Mouse (Mus musculus) midbrain, embryonic 10.5 days (tissue): ENCODE results near the gene Ap4m1. TPM values are rescaled to one million over a fixed set of nuclear protein-coding genes. Genes with fewer than 3 reads are reported as not detected.
"Not testable (repeated sequence)": the region's sequence is repeated elsewhere in the genome, so short reads cannot be mapped to it uniquely, and the experiment has no call there.

Source experiments
- DNase-seq: peaks from one replicate; pipeline ENCODE4 v3.0.0-alpha.2; 2017; ENCODE audit warnings: low spot score
- H3K27ac ChIP-seq: fragments of 300-500 bp; sonication (generic); replicated peaks from 2 replicates; pipeline ENCODE4 v1.5.1; 2016; ENCODE audit warnings: mild to moderate bottlenecking
- H3K27me3 ChIP-seq: fragments of 300-500 bp; sonication (generic); 2 replicates; pipeline ENCODE4 v1.6.1; 2016; ENCODE audit warnings: low read depth, mild to moderate bottlenecking; ENCODE audit not compliant: poor library complexity, severe bottlenecking
- H3K36me3 ChIP-seq: fragments of 300-500 bp; sonication (generic); 2 replicates; pipeline ENCODE4 v1.6.1; 2016; ENCODE audit warnings: mild to moderate bottlenecking, moderate library complexity
- H3K4me1 ChIP-seq: fragments of 300-500 bp; sonication (generic); 2 replicates; pipeline ENCODE4 v1.6.1; 2016
- H3K4me3 ChIP-seq: fragments of 300-500 bp; sonication (generic); 2 replicates; pipeline ENCODE4 v1.5.1; 2016; ENCODE audit warnings: mild to moderate bottlenecking, moderate library complexity
- H3K9me3 ChIP-seq: fragments of 300-500 bp; sonication (generic); replicated peaks from 2 replicates; pipeline ENCODE4 v1.6.1; 2016; ENCODE audit warnings: mild to moderate bottlenecking
- WGBS: fragments of 180-500 bp; shearing (Covaris S2); methylation state at CpG from one replicate; pipeline ENCODE4 v1.1.7; 2016; 5-methylcytosine and 5-hydroxymethylcytosine counted together
- microRNA counts: library from miRNA; unstranded; fragments of <30 nt; microRNA quantifications from one replicate; lab custom pipeline; 2017
- microRNA-seq: library from miRNA; unstranded; fragments of <30 nt; microRNA quantifications from one replicate; pipeline ENCODE4, GENCODE M21; 2017
- polyA plus RNA-seq: library from polyadenylated mRNA; unstranded; fragments of >200 nt; fragmentation: Nextera tagmentation; extraction: Ambion mirVana; gene quantifications from 2 replicates; pipeline ENCODE4 v1.2.1, GENCODE M21; 2016

Ap4m1 gene
- polyA plus RNA-seq, 1 experiment from 2014 or later, result 28.5 TPM

DNA sequence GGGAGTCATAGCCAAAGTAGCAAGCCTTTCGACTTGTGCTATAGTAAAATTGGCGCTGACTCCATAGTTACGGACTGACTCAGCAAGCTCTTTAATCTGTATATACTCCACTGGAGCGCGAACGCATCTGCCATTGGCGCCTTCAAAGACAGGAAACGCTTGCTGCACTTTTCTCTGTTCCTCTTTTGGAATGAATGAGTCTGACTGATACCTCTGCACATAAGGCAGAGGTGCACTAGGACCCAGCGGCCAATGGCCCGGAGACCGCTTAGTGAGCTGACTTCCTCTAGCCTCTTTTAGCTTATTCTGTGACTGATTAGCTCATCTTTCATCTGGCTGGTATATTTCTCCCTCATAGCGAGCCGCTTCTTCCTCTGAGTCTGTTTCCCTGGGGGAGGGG, 44.8 kb downstream of the Ap4m1 start:
- not testable (repeated sequence) for H3K4me3 ChIP-seq, DNase-seq, H3K27me3 ChIP-seq, H3K4me1 ChIP-seq, H3K27ac ChIP-seq, H3K36me3 ChIP-seq
- 97% methylated on average over 13 of the region's 13 CpGs for WGBS
- H3K9me3 ChIP-seq, result peaks cover 48% of the 10 kb centered on the region

DNA sequence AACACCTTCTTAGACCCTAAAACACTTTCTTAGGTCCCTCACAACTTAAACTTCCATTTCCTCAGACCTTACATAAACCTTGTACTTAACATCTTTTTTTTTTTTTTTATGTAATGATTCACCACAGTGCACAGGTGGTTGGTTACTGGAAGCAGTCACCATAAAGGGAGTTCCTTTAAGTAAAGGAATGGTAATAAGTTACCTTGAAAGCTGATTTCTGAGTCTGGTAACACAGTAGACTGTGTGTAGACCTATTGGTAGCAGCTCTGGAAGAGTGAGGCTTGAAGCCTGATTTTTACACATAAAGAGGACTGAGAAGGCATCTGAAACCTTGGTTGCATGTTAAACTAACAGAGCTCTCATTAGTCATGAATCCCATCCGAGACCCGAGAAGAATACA, 48.1 kb downstream of the Ap4m1 start:
- H3K4me3 ChIP-seq, result no peak overlapping the region
- H3K9me3 ChIP-seq, result peaks cover 30% of the 10 kb centered on the region
- no peak overlapping the region for H3K27ac ChIP-seq
- no peaks in the 10 kb centered on the region for H3K4me1 ChIP-seq
- no peaks in the 10 kb centered on the region for H3K27me3 ChIP-seq
- H3K36me3 ChIP-seq, result no peaks in the 10 kb centered on the region
- DNase-seq, result no peak
- WGBS, result 73% methylated on average over 2 of the region's 2 CpGs

DNA sequence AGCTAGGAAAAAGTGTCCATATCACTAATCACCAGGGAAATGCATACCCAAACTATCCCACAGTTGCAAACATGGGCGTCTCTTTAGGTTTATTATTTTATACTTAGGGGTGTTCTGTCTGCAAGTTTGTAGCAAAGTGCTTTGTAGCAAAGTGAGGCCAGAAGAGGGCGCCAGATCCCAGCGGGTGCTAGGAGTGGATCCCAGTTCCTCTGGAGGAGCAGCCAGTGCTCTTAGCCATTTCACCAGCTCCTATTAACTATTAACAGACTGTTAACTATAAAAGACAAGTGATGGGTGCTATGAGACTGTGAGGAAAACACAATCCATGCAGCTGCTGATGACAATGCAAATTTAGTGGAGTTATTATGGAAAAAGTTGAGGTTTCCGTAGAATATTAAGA, 50.3 kb downstream of the Ap4m1 start:
- Histone ChIP-seq H3K4me1 (no peaks in the 10 kb centered on the region), H3K4me3 (no peak overlapping the region), H3K9me3 (peaks cover 8% of the 10 kb centered on the region; the same call in 1 of the 2 replicates), H3K36me3 (no peaks in the 10 kb centered on the region), H3K27me3 (no peaks in the 10 kb centered on the region), H3K27ac (no peak overlapping the region)
- WGBS, result 24% methylated on average over 4 of the region's 4 CpGs
- DNase-seq, result peak; percentile 71

DNA sequence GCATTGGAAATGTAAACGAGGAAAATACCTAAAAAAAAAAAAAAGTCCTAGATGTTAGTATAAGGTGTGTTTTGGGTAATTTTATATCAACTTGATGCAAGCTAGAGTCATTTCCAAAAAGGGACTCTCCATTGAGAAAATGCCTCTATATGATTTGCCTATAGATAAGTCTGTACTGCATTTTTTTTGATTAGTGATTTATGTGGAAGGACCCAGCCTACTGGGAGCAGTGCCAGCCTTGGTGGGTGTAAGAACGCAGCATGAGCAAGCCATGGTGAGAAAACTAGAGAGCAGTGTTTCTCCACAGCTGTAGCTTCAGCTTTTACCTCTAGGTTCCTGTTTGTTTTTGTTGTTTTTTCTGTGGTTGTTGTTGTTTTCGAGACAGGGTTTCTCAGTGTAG, 51.5 kb downstream of the Ap4m1 start:
- no peak for DNase-seq
- 67% methylated on average over 3 of the region's 3 CpGs for WGBS
- H3K9me3 ChIP-seq, result no peaks in the 10 kb centered on the region
- no peaks in the 10 kb centered on the region for H3K27me3 ChIP-seq
- H3K4me3 ChIP-seq, result no peak overlapping the region
- H3K36me3 ChIP-seq, result no peaks in the 10 kb centered on the region
- no peaks in the 10 kb centered on the region for H3K4me1 ChIP-seq
- H3K27ac ChIP-seq, result no peak overlapping the region

DNA sequence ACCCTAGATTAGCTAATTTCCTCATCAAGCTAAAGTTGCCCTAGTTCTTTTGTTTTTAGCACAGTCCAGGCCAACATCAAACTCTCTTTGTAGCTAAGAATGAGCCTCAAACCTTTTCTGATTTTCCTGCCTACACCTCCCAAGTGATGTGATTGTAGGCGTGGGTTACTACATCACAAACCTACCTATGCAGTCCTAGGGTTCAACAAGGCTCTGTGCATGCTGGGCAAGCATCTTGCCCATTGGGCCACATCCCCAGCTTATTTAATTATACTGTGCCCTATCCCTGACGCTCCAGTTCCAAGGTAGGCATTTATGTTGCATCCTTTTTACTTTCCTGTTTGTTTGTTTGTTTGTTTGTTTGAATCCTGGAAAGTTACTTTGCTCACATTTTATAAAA, 53.9 kb downstream of the Ap4m1 start, which contains the start of gene Nxpe5:
Gene Nxpe5, plus strand, starts transcription at position 199 of the 400 bp plus-strand sequence.
- Histone ChIP-seq H3K27ac (no peak within 1 kb of the TSS), H3K9me3 (no peaks in the 10 kb centered on the region), H3K27me3 (no peaks in the 10 kb centered on the region), H3K4me1 (no peaks in the 10 kb centered on the region), H3K36me3 (no peaks in the 10 kb centered on the region), H3K4me3 (no peak within 1 kb of the TSS)
- DNase-seq, result no peak
- 56% methylated on average over 2 of the region's 2 CpGs for WGBS

DNA sequence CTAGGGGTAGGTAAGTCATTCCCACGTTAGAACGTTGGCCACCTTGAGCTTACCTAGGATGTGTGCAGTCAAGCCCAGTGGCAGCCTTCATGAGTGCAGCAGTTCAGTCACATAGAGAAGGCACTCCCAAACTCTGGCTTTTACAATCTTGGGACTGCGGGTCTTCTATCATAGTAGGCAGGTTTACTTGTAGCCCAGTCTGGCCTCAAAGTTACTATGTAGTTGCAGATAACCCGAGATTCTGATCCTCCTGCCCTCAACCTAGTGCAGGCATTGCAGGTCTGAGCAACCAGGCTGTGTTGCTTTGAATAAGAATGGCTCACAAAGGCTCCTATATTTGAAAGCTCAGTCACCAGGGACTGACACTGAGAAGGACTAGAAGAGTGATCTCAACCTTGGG, 54.7 kb downstream of the Ap4m1 start:
- no peak overlapping the region for H3K27ac ChIP-seq
- no peaks in the 10 kb centered on the region for H3K36me3 ChIP-seq
- DNase-seq, result no peak
- H3K4me3 ChIP-seq, result no peak overlapping the region
- H3K9me3 ChIP-seq, result no peaks in the 10 kb centered on the region
- no peaks in the 10 kb centered on the region for H3K27me3 ChIP-seq
- WGBS, result 86% methylated on average over 4 of the region's 4 CpGs
- H3K4me1 ChIP-seq, result 0 out of 2 replicates have a peak, but pooled peaks cover under 1% of the 10 kb centered on the region

DNA sequence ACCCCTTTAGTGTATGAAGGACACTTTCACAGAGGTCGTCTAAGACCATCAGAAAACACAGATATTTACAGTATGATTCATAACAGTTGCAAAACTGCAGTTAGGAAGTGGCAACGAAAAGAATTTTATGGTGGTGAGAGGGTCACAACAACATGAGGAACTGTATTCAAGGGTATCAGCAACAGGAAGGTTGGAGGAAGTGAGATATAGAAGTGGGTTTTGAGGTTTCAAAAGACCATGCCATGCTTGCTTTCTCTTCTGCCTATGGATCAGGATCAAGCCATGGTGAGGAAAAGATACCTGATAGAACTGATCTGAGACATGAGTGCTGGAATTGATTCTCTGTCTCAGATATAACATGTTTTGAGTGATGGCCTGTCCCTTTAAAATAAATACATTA, 55.6 kb downstream of the Ap4m1 start:
- Histone ChIP-seq H3K27me3 (no peaks in the 10 kb centered on the region), H3K4me1 (peaks cover 4% of the 10 kb centered on the region; the same call in 1 of the 2 replicates), H3K9me3 (no peaks in the 10 kb centered on the region), H3K4me3 (no peak overlapping the region), H3K27ac (no peak overlapping the region), H3K36me3 (no peaks in the 10 kb centered on the region)
- DNase-seq, result no peak
- WGBS, result 83% methylated on average over 2 of the region's 2 CpGs

DNA sequence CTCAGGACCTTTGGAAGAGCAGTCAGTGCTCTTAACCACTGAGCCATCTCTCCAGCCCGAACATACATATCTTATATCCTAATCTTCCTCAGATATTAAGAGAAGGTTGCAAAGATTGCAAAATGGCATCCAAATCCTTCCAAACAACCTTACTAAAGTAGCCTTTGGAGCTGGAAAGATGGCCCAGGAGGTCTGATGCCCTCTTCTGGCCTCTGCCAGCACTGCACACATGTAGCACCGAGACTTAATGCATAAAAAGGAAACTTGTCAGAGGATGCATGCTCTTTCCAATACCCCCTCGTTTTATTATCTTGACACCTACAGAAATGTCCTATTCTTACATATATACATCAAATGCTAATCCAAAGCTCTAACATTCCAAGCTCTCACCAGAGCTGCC, 56.2 kb downstream of the Ap4m1 start:
- DNase-seq, result no peak
- H3K4me3 ChIP-seq, result no peak overlapping the region
- WGBS, result 64% methylated on average over 3 of the region's 3 CpGs

DNA sequence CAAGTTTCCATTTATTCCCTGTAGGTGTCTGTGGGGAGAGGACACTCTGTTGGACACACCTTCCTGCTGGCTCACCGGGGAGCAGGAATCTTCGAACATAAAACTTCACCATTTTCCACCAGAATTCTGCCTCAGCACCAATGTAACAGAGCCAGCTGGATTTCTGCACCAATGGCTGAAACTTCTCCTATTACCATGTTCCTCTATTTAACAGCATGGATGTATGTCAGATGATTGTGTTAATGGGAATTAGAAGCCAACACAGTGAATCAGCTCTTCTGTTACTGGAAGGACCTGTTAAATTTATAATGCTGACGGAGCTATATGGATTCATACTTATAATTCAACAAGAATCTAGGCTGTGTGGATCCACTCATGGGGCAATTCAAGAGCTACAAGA, 57.7 kb downstream of the Ap4m1 start:
- 93% methylated on average over 3 of the region's 3 CpGs for WGBS
- no peaks in the 10 kb centered on the region for H3K27me3 ChIP-seq
- H3K36me3 ChIP-seq, result no peaks in the 10 kb centered on the region

More for the DNA sequence above, 56.2 kb downstream of the Ap4m1 start:
- H3K27me3 ChIP-seq, result no peaks in the 10 kb centered on the region
- no peaks in the 10 kb centered on the region for H3K9me3 ChIP-seq
- H3K36me3 ChIP-seq, result no peaks in the 10 kb centered on the region
- H3K27ac ChIP-seq, result no peak overlapping the region
- peaks cover 4% of the 10 kb centered on the region; the same call in 1 of the 2 replicates for H3K4me1 ChIP-seq

More for the DNA sequence above, 57.7 kb downstream of the Ap4m1 start:
- Histone ChIP-seq H3K4me3 (no peak overlapping the region), H3K4me1 (peaks cover 4% of the 10 kb centered on the region; the same call in 1 of the 2 replicates), H3K9me3 (no peaks in the 10 kb centered on the region), H3K27ac (no peak overlapping the region)
- DNase-seq, result no peak

MicroRNAs within 50 kb of the gene (microRNA counts, 519-probe panel; counts per million panel counts)
- microRNA mmu-miR-106b (lab: Ali Mortazavi, UCI) (7,265 counts per million, percentile 72 among the panel's probes with 10 or more counts), microRNA mmu-miR-25 (lab: Ali Mortazavi, UCI) (10,642 counts per million, percentile 98 among the panel's probes with 10 or more counts), microRNA mmu-miR-93 (lab: Ali Mortazavi, UCI) (8,179 counts per million, percentile 87 among the panel's probes with 10 or more counts)

Small RNA genes within 50 kb of the gene (microRNA-seq; reads per million reads assigned to microRNA genes)
- gene Mir106b (14,553 reads per million, percentile 97 among the genes with 10 or more reads in this experiment), gene Mir25 (1,222 reads per million, percentile 78 among the genes with 10 or more reads in this experiment), gene Mir93 (22,036 reads per million, percentile 98 among the genes with 10 or more reads in this experiment)

Other genes with a start within 250 kb of the Ap4m1 start
- gene Gjc3, start 208.9 kb upstream of the Ap4m1 start, polyA plus RNA-seq, result 0.02 and 0.05 TPM in 2 replicates
- gene Azgp1, start 190.5 kb upstream of the Ap4m1 start, polyA plus RNA-seq, result not detected in 2 replicates
- gene Smok3a, start 150.7 kb upstream of the Ap4m1 start, polyA plus RNA-seq, result not detected in 2 replicates
- gene Smok3b, start 150.6 kb upstream of the Ap4m1 start, polyA plus RNA-seq, result not detected in 2 replicates
- not detected in 2 replicates for gene Smok3c, start 118.8 kb upstream of the Ap4m1 start, polyA plus RNA-seq
- gene Zkscan1, start 86.9 kb upstream of the Ap4m1 start, polyA plus RNA-seq, result 23.1 and 31.1 TPM in 2 replicates
- gene Zscan21, start 55.1 kb upstream of the Ap4m1 start, polyA plus RNA-seq, result 105 and 114 TPM in 2 replicates
- 42.6 and 46.7 TPM in 2 replicates for gene Zfp113, start 16.3 kb upstream of the Ap4m1 start, polyA plus RNA-seq
- 369 and 387 TPM in 2 replicates for gene Cops6, start 10.9 kb upstream of the Ap4m1 start, polyA plus RNA-seq
- gene Mcm7, start 420 bp downstream of the Ap4m1 start, polyA plus RNA-seq, result 376 and 423 TPM in 2 replicates
- 138 and 146 TPM in 2 replicates for gene Taf6, start 15.4 kb downstream of the Ap4m1 start, polyA plus RNA-seq
- 54.4 and 58.2 TPM in 2 replicates for gene Cnpy4, start 15.5 kb downstream of the Ap4m1 start, polyA plus RNA-seq
- 10.3 and 10.5 TPM in 2 replicates for gene Mblac1, start 22.3 kb downstream of the Ap4m1 start, polyA plus RNA-seq
- gene Nxpe5, start 53.9 kb downstream of the Ap4m1 start, polyA plus RNA-seq, result not detected in 2 replicates
- 47.9 and 48.5 TPM in 2 replicates for gene Lamtor4, start 83.5 kb downstream of the Ap4m1 start, polyA plus RNA-seq
- gene BC037034, start 92.0 kb downstream of the Ap4m1 start, polyA plus RNA-seq, result 6.9 and 7.3 TPM in 2 replicates
- gene Gal3st4, start 100.8 kb downstream of the Ap4m1 start, polyA plus RNA-seq, result 7.1 and 7.3 TPM in 2 replicates
- gene Gm43720, start 108.0 kb downstream of the Ap4m1 start, polyA plus RNA-seq, result 0.10 TPM in 2 replicates
- 42.9 and 68.5 TPM in 2 replicates for gene Gpc2, start 108.0 kb downstream of the Ap4m1 start, polyA plus RNA-seq
- gene Stag3, start 108.2 kb downstream of the Ap4m1 start, polyA plus RNA-seq, result 2.5 and 4.4 TPM in 2 replicates
- gene Pvrig, start 170.0 kb downstream of the Ap4m1 start, polyA plus RNA-seq, result not detected in 2 replicates